Mouse (Mus musculus) cerebellum, adult 2 months (tissue): ENCODE data around the gene Esrp2.

Source experiments
- CTCF ChIP-seq: fragments of 200-500 bp; IDR thresholded peaks from 2 replicates; pipeline ENCODE4 v1.5.1; 2011; ENCODE audit warnings: low read depth, mild to moderate bottlenecking, control low read depth, low read length, moderate library complexity, borderline replicate concordance; ENCODE audit not compliant: insufficient read depth
- POLR2A ChIP-seq: fragments of 200-500 bp; IDR thresholded peaks from 2 replicates; pipeline ENCODE4 v1.6.1; 2011; ENCODE audit warnings: low read length, control low read depth, borderline replicate concordance; ENCODE audit not compliant: insufficient read depth

- no peak for TF ChIP-seq POLR2A
- TF ChIP-seq CTCF: no peak
Measured at GRCm38 (mm10) chr8:106108080-106108479, 28.7 kb downstream of the Esrp2 start.
